Mouse (Mus musculus): ENCODE measurements around the gene Fndc3b. TPM values are rescaled to one million over a fixed set of nuclear protein-coding genes. Genes with fewer than 3 reads are reported as not detected.

Fndc3b gene
- total and polyA plus RNA-seq, 3 experiments, result 0.03 to 0.05 (median 0.04) TPM

GRCm38 (mm10) chr3:27580956-27581355 lies 130.2 kb downstream of the Fndc3b start:
- Histone ChIP-seq H3K4me3 (replicated peaks in 1 of 3; ENCODE audit: low read depth in 2 of 3, low read length in 2 of 3, poor library complexity in 1 of 3) (no peak overlapping the region), H3K4me1 (ENCODE audit: control insufficient read depth in 1 of 2, insufficient read depth in 2 of 2) (peaks cover 11 to 30% of the 10 kb centered on the region in 2 experiments), H3K9me3 (replicated peaks; ENCODE audit: low read length) (no peaks in the 10 kb centered on the region), H3K36me3 (replicated peaks in 1 of 2; ENCODE audit: control insufficient read depth in 1 of 2, insufficient read depth in 1 of 2, low read length in 1 of 2) (no peaks in the 10 kb centered on the region), H3K27ac (ENCODE audit: insufficient read depth, low read depth) (no peak overlapping the region), H3K9ac (ENCODE audit: insufficient read depth, low read depth) (no peak overlapping the region), H3K79me2 (replicated peaks; ENCODE audit: control insufficient read depth, extremely low read depth, insufficient read depth, poor library complexity, severe bottlenecking) (no peaks in the 10 kb centered on the region), H3K27me3 (replicated peaks) (peaks cover 4% of the 10 kb centered on the region), H3K4me2 (ENCODE audit: insufficient read depth, low read depth, poor library complexity, severe bottlenecking) (no peak overlapping the region)
- in situ Hi-C loops (cut with MboI; ENCODE audit: low pct_ligation_motif_present, low pct_unique_long_range_greater_than_20kb, low sequenced_read_pairs), result no loop called here
- TF ChIP-seq ZNF384 (IDR thresholded peaks at IDR 0.05; ENCODE audit: low read depth, low read length) (no peak), BHLHE40 (IDR thresholded peaks at IDR 0.05; ENCODE audit: low read depth, low read length) (0 out of 2 replicates have a peak, but pooled peaks have one; percentile 7)
- no peak for DNase-seq (ENCODE audit: extremely low read depth)
- dilution Hi-C loops (cut with MboI; ENCODE audit: extremely low pct_ligation_motif_present, extremely low pct_unique_long_range_greater_than_20kb, low sequenced_read_pairs), result no loop called here

- H3K9me3 ChIP-seq (replicated peaks; ENCODE audit: low read length), result no peaks in the 10 kb centered on the region
- H3K79me2 ChIP-seq (replicated peaks; ENCODE audit: control insufficient read depth, extremely low read depth, insufficient read depth, poor library complexity, severe bottlenecking), result no peaks in the 10 kb centered on the region
- no peak overlapping the region for H3K4me3 ChIP-seq (replicated peaks in 1 of 3; ENCODE audit: low read depth in 2 of 3, low read length in 2 of 3, poor library complexity in 1 of 3)
- in situ Hi-C loops (cut with MboI; ENCODE audit: low pct_ligation_motif_present, low pct_unique_long_range_greater_than_20kb, low sequenced_read_pairs) (no loop called here), dilution Hi-C loops (cut with MboI; ENCODE audit: extremely low pct_ligation_motif_present, extremely low pct_unique_long_range_greater_than_20kb, low sequenced_read_pairs) (no loop called here)
- H3K9ac ChIP-seq (ENCODE audit: insufficient read depth, low read depth), result no peak overlapping the region
- DNase-seq (ENCODE audit: extremely low read depth), result no peak
- H3K27ac ChIP-seq (ENCODE audit: insufficient read depth, low read depth), result no peak overlapping the region
- TF ChIP-seq MXI1 (IDR thresholded peaks at IDR 0.05; ENCODE audit: low read depth, low read length), result no peak
- no peak for TF ChIP-seq ZNF384 (IDR thresholded peaks at IDR 0.05; ENCODE audit: low read depth, low read length)
- TF ChIP-seq JUN (IDR thresholded peaks at IDR 0.05; ENCODE audit: insufficient read depth, low read depth, low read length), result no peak
- TF ChIP-seq HCFC1 (IDR thresholded peaks at IDR 0.05; ENCODE audit: low read depth, low read length), result no peak
- TF ChIP-seq USF1 (IDR thresholded peaks at IDR 0.05; ENCODE audit: low read depth, low read length), result no peak
- peaks cover 4% of the 10 kb centered on the region for H3K27me3 ChIP-seq (replicated peaks)
- H3K36me3 ChIP-seq (replicated peaks in 1 of 2; ENCODE audit: control insufficient read depth in 1 of 2, insufficient read depth in 1 of 2, low read length in 1 of 2), result no peaks in the 10 kb centered on the region
- peaks cover 11 to 30% of the 10 kb centered on the region in 2 experiments for H3K4me1 ChIP-seq (ENCODE audit: control insufficient read depth in 1 of 2, insufficient read depth in 2 of 2)
- H3K4me2 ChIP-seq (ENCODE audit: insufficient read depth, low read depth, poor library complexity, severe bottlenecking), result 0 out of 2 replicates have a peak overlapping the region, but pooled peaks have one; percentile 69
Observed at GRCm38 (mm10) chr3:27579894-27580613, 131.1 kb downstream of the Fndc3b start.

- H3K4me1 ChIP-seq (ENCODE audit: control insufficient read depth in 1 of 2, insufficient read depth in 2 of 2), result peaks cover 11 to 30% of the 10 kb centered on the region in 2 experiments
- H3K27ac ChIP-seq (ENCODE audit: insufficient read depth, low read depth), result no peak overlapping the region
- in situ Hi-C loops (cut with MboI; ENCODE audit: low pct_ligation_motif_present, low pct_unique_long_range_greater_than_20kb, low sequenced_read_pairs), result no loop called here
- H3K79me2 ChIP-seq (replicated peaks; ENCODE audit: control insufficient read depth, extremely low read depth, insufficient read depth, poor library complexity, severe bottlenecking), result no peaks in the 10 kb centered on the region
- no peaks in the 10 kb centered on the region for H3K9me3 ChIP-seq (replicated peaks; ENCODE audit: low read length)
- dilution Hi-C loops (cut with MboI; ENCODE audit: extremely low pct_ligation_motif_present, extremely low pct_unique_long_range_greater_than_20kb, low sequenced_read_pairs), result no loop called here
- no peak overlapping the region for H3K9ac ChIP-seq (ENCODE audit: insufficient read depth, low read depth)
- peak overlapping the region; percentile 69; the same call in 1 of the 2 replicates for H3K4me2 ChIP-seq (ENCODE audit: insufficient read depth, low read depth, poor library complexity, severe bottlenecking)
- peaks cover 4% of the 10 kb centered on the region for H3K27me3 ChIP-seq (replicated peaks)
- no peaks in the 10 kb centered on the region for H3K36me3 ChIP-seq (replicated peaks in 1 of 2; ENCODE audit: control insufficient read depth in 1 of 2, insufficient read depth in 1 of 2, low read length in 1 of 2)
- DNase-seq (ENCODE audit: extremely low read depth), result peak; percentile 71
- no peak overlapping the region for H3K4me3 ChIP-seq (replicated peaks in 1 of 3; ENCODE audit: low read depth in 2 of 3, low read length in 2 of 3, poor library complexity in 1 of 3)
- peak; percentile 76 for TF ChIP-seq TCF12 (IDR thresholded peaks at IDR 0.05; ENCODE audit: low read depth, low read length)
- no peak for TF ChIP-seq NRF1 (IDR thresholded peaks at IDR 0.05; ENCODE audit: low read depth, low read length)
- TF ChIP-seq ZKSCAN1 (IDR thresholded peaks at IDR 0.05; ENCODE audit: borderline replicate concordance, low read depth, low read length), result no peak
- TF ChIP-seq MAX (IDR thresholded peaks at IDR 0.05; ENCODE audit: low read length), result no peak
- peak; percentile 55; the same call in 1 of the 2 replicates for TF ChIP-seq MEF2A (IDR thresholded peaks at IDR 0.05; ENCODE audit: borderline replicate concordance, low read depth, low read length)
- TF ChIP-seq USF2 (conservative IDR thresholded peaks at IDR 0.05; ENCODE audit: low read depth, low read length), result no peak
- TF ChIP-seq ETS1 (conservative IDR thresholded peaks at IDR 0.05; ENCODE audit: low read depth, low read length), result peak; percentile 20; the same call in 1 of the 2 replicates
- TF ChIP-seq MYC (IDR thresholded peaks at IDR 0.05; ENCODE audit: low read depth, low read length), result 0 out of 2 replicates have a peak, but pooled peaks have one; percentile 37
- TF ChIP-seq RAD21 (IDR thresholded peaks at IDR 0.05; ENCODE audit: low read depth, low read length), result no peak
- no peak for TF ChIP-seq USF1 (IDR thresholded peaks at IDR 0.05; ENCODE audit: low read depth, low read length)
- no peak for TF ChIP-seq POLR2A (IDR thresholded peaks at IDR 0.05; ENCODE audit: low read depth, low read length)
- TF ChIP-seq ZC3H11A (IDR thresholded peaks at IDR 0.05; ENCODE audit: low read depth, low read length), result no peak
- TF ChIP-seq GABPA (IDR thresholded peaks at IDR 0.05; ENCODE audit: insufficient replicate concordance, low read depth, low read length), result no peak
- peak; percentile 88 for TF ChIP-seq EP300 (IDR thresholded peaks at IDR 0.05; ENCODE audit: low read length)
- TF ChIP-seq MAZ (IDR thresholded peaks at IDR 0.05; ENCODE audit: low read depth, low read length), result no peak
- no peak for TF ChIP-seq NELFE (IDR thresholded peaks at IDR 0.05; ENCODE audit: low read depth, low read length)
- no peak for TF ChIP-seq CHD1 (IDR thresholded peaks at IDR 0.05; ENCODE audit: low read depth, low read length)
- no peak for TF ChIP-seq JUND (conservative IDR thresholded peaks at IDR 0.05; ENCODE audit: low read depth, low read length)
- TF ChIP-seq HCFC1 (IDR thresholded peaks at IDR 0.05; ENCODE audit: low read depth, low read length), result no peak
- no peak for TF ChIP-seq CTCF (conservative IDR thresholded peaks at IDR 0.05 in 1 of 2, IDR thresholded peaks at IDR 0.05 in 1 of 2; ENCODE audit: low read depth in 2 of 2, low read length in 2 of 2)
- no peak for TF ChIP-seq ZMIZ1 (IDR thresholded peaks at IDR 0.05; ENCODE audit: low read depth, low read length)
Observed at GRCm38 (mm10) chr3:27579229-27579628, 131.9 kb downstream of the Fndc3b start.
